Mouse (Mus musculus) forebrain, embryonic 15.5 days (tissue): ENCODE measurements around the gene AC124502.3. TPM values are rescaled to one million over a fixed set of nuclear protein-coding genes. Genes with fewer than 3 reads are reported as not detected.
A peak's percentile ranks its signal among the peaks of the same experiment; 100 is the strongest.

Source experiments
- ATAC-seq: fragments of 200-750 bp; cut with Nextera tagmentation; replicated peaks from 2 replicates; pipeline ENCODE4 v1.8.0; 2017; ENCODE audit warnings: mild to moderate bottlenecking, moderate TSS enrichment, moderate library complexity
- H3K27ac ChIP-seq: fragments of 300-500 bp; sonication (generic); replicated peaks from 2 replicates; pipeline ENCODE4 v1.5.1; 2015; ENCODE audit warnings: mild to moderate bottlenecking, inconsistent platforms
- H3K27me3 ChIP-seq: fragments of 300-500 bp; sonication (generic); 2 replicates; pipeline ENCODE4 v1.6.1; 2015; ENCODE audit warnings: inconsistent platforms
- H3K36me3 ChIP-seq: fragments of 300-500 bp; sonication (generic); 2 replicates; pipeline ENCODE4 v1.6.1; 2015; ENCODE audit warnings: mild to moderate bottlenecking, inconsistent platforms
- H3K4me1 ChIP-seq: fragments of 300-500 bp; sonication (generic); 2 replicates; pipeline ENCODE4 v1.6.1; 2015; ENCODE audit warnings: inconsistent platforms
- H3K4me2 ChIP-seq: fragments of 300-500 bp; sonication (generic); replicated peaks from 2 replicates; pipeline ENCODE4 v1.6.1; 2015; ENCODE audit warnings: mild to moderate bottlenecking, inconsistent platforms
- H3K4me3 ChIP-seq: fragments of 300-500 bp; sonication (generic); 2 replicates; pipeline ENCODE4 v1.5.1; 2015; ENCODE audit warnings: mild to moderate bottlenecking, inconsistent platforms
- H3K9ac ChIP-seq: fragments of 300-500 bp; sonication (generic); replicated peaks from 2 replicates; pipeline ENCODE4 v1.6.1; 2015; ENCODE audit warnings: mild to moderate bottlenecking, inconsistent platforms
- H3K9me3 ChIP-seq: fragments of 300-500 bp; sonication (generic); 2 replicates; pipeline ENCODE4 v1.6.1; 2016; ENCODE audit warnings: inconsistent platforms
- WGBS: fragments of 180-500 bp; shearing (Covaris S2); methylation state at CpG from one replicate; pipeline ENCODE4 v1.1.7; 2015; ENCODE audit warnings: mixed read lengths; 5-methylcytosine and 5-hydroxymethylcytosine counted together
- polyA plus RNA-seq: library from polyadenylated mRNA; unstranded; fragments of >200 nt; fragmentation: Nextera tagmentation; extraction: Ambion mirVana; gene quantifications from 2 replicates; pipeline ENCODE4 v1.2.1, GENCODE M21; 2015

AC124502.3 gene
- polyA plus RNA-seq, 1 experiment from 2014 or later = 4.0 TPM

- no peaks in the 10 kb centered on the region for H3K9me3 ChIP-seq
- ATAC-seq = no peak
- 66% methylated on average over 4 of the region's 4 CpGs for WGBS
Measured at GRCm38 (mm10) chr19:5004925-5005324, 33.8 kb upstream of the AC124502.3 start.

GRCm38 (mm10) chr19:5013138-5013537, 25.6 kb upstream of the AC124502.3 start:
- H3K4me3 ChIP-seq = no peak overlapping the region
- H3K9me3 ChIP-seq = no peaks in the 10 kb centered on the region
- H3K4me1 ChIP-seq = peaks cover 8% of the 10 kb centered on the region; the same call in 1 of the 2 replicates
- no peaks in the 10 kb centered on the region for H3K36me3 ChIP-seq
- no peak for ATAC-seq
- H3K27me3 ChIP-seq = no peaks in the 10 kb centered on the region
- H3K27ac ChIP-seq = no peak overlapping the region
- no peak overlapping the region for H3K9ac ChIP-seq
- no peak overlapping the region for H3K4me2 ChIP-seq
- 59% methylated on average over 8 of the region's 8 CpGs for WGBS

More at GRCm38 (mm10) chr19:5004925-5005324, 33.8 kb upstream of the AC124502.3 start:
- Histone ChIP-seq H3K36me3 (no peaks in the 10 kb centered on the region), H3K4me3 (no peak overlapping the region), H3K4me1 (peaks cover 11% of the 10 kb centered on the region), H3K27me3 (no peaks in the 10 kb centered on the region; the same call in 1 of the 2 replicates), H3K4me2 (no peak overlapping the region), H3K27ac (no peak overlapping the region), H3K9ac (no peak overlapping the region)

- Histone ChIP-seq H3K4me3 (no peak overlapping the region), H3K4me1 (peaks cover 8% of the 10 kb centered on the region; the same call in 1 of the 2 replicates), H3K9me3 (no peaks in the 10 kb centered on the region), H3K4me2 (no peak overlapping the region), H3K27me3 (no peaks in the 10 kb centered on the region), H3K27ac (no peak overlapping the region), H3K36me3 (no peaks in the 10 kb centered on the region), H3K9ac (no peak overlapping the region)
- no peak for ATAC-seq
- 14% methylated on average over 8 of the region's 8 CpGs for WGBS
Measured at GRCm38 (mm10) chr19:5014961-5015398, 23.7 kb upstream of the AC124502.3 start.

GRCm38 (mm10) chr19:5016221-5016742, 22.4 kb upstream of the AC124502.3 start:
- H3K27ac ChIP-seq = no peak overlapping the region
- H3K4me1 ChIP-seq = peaks cover 8% of the 10 kb centered on the region; the same call in 1 of the 2 replicates
- no peak for ATAC-seq
- 37% methylated on average over 10 of the region's 10 CpGs for WGBS
- H3K9ac ChIP-seq = no peak overlapping the region
- no peaks in the 10 kb centered on the region for H3K36me3 ChIP-seq
- H3K9me3 ChIP-seq = no peaks in the 10 kb centered on the region
- no peak overlapping the region for H3K4me2 ChIP-seq
- no peaks in the 10 kb centered on the region for H3K27me3 ChIP-seq
- H3K4me3 ChIP-seq = no peak overlapping the region

- H3K9ac ChIP-seq = no peak overlapping the region
- no peak overlapping the region for H3K27ac ChIP-seq
- no peaks in the 10 kb centered on the region for H3K27me3 ChIP-seq
- ATAC-seq = no peak; the same call in 1 of the 2 replicates
- no peaks in the 10 kb centered on the region for H3K36me3 ChIP-seq
- H3K4me3 ChIP-seq = no peak overlapping the region
- 22% methylated on average over 12 of the region's 12 CpGs for WGBS
- no peaks in the 10 kb centered on the region for H3K9me3 ChIP-seq
- peaks cover 8% of the 10 kb centered on the region; the same call in 1 of the 2 replicates for H3K4me1 ChIP-seq
- H3K4me2 ChIP-seq = no peak overlapping the region
Measured at GRCm38 (mm10) chr19:5016782-5017181, 21.9 kb upstream of the AC124502.3 start.

GRCm38 (mm10) chr19:5017611-5018010, 21.1 kb upstream of the AC124502.3 start:
- Histone ChIP-seq H3K4me2 (no peak overlapping the region), H3K36me3 (no peaks in the 10 kb centered on the region), H3K4me3 (no peak overlapping the region), H3K9me3 (no peaks in the 10 kb centered on the region), H3K27ac (no peak overlapping the region), H3K4me1 (peaks cover 8% of the 10 kb centered on the region; the same call in 1 of the 2 replicates), H3K27me3 (no peaks in the 10 kb centered on the region), H3K9ac (no peak overlapping the region)
- 90% methylated on average over 4 of the region's 4 CpGs for WGBS
- ATAC-seq = no peak

- Histone ChIP-seq H3K9me3 (no peaks in the 10 kb centered on the region), H3K36me3 (no peaks in the 10 kb centered on the region), H3K27ac (no peak overlapping the region), H3K4me3 (no peak overlapping the region), H3K27me3 (no peaks in the 10 kb centered on the region), H3K4me1 (peaks cover 13% of the 10 kb centered on the region; the same call in 1 of the 2 replicates), H3K9ac (no peak overlapping the region), H3K4me2 (no peak overlapping the region)
- 84% methylated on average over 3 of the region's 3 CpGs for WGBS
- ATAC-seq = no peak
Measured at GRCm38 (mm10) chr19:5018191-5018590, 20.5 kb upstream of the AC124502.3 start.

- H3K27me3 ChIP-seq = no peaks in the 10 kb centered on the region
- 89% methylated on average over 2 of the region's 2 CpGs for WGBS
- no peak overlapping the region for H3K4me2 ChIP-seq
- ATAC-seq = no peak
- H3K4me3 ChIP-seq = no peak overlapping the region
- H3K4me1 ChIP-seq = peaks cover 16% of the 10 kb centered on the region
- H3K27ac ChIP-seq = no peak overlapping the region
- H3K36me3 ChIP-seq = no peaks in the 10 kb centered on the region
- H3K9ac ChIP-seq = no peak overlapping the region
- no peaks in the 10 kb centered on the region for H3K9me3 ChIP-seq
Measured at GRCm38 (mm10) chr19:5021416-5021815, 17.3 kb upstream of the AC124502.3 start.

- peaks cover 13% of the 10 kb centered on the region for H3K4me1 ChIP-seq
- H3K4me2 ChIP-seq = peak within 1 kb of the TSS; percentile 79
- peak; percentile 94 for ATAC-seq
- no peaks in the 10 kb centered on the region for H3K27me3 ChIP-seq
- WGBS = under 1% methylated on average over 62 of the region's 62 CpGs
- H3K9me3 ChIP-seq = no peaks in the 10 kb centered on the region
- peak within 1 kb of the TSS; percentile 89 for H3K27ac ChIP-seq
- peak within 1 kb of the TSS; percentile 81 for H3K4me3 ChIP-seq
- H3K36me3 ChIP-seq = peaks cover 8% of the 10 kb centered on the region
- H3K9ac ChIP-seq = peak within 1 kb of the TSS; percentile 87
Measured at GRCm38 (mm10) chr19:5023621-5024479, 14.8 kb upstream of the AC124502.3 start, which contains the start of gene Slc29a2. Gene Slc29a2, plus strand, starts transcription at chr19:5023860.

- Histone ChIP-seq H3K4me1 (peaks cover 13% of the 10 kb centered on the region), H3K9me3 (no peaks in the 10 kb centered on the region), H3K9ac (no peak overlapping the region), H3K4me3 (no peak overlapping the region), H3K27me3 (no peaks in the 10 kb centered on the region), H3K36me3 (peaks cover 25% of the 10 kb centered on the region), H3K27ac (no peak overlapping the region), H3K4me2 (no peak overlapping the region)
- WGBS = 92% methylated on average over 8 of the region's 8 CpGs
- ATAC-seq = no peak
Measured at GRCm38 (mm10) chr19:5026111-5026510, 12.6 kb upstream of the AC124502.3 start.

GRCm38 (mm10) chr19:5032686-5033085, 6.0 kb upstream of the AC124502.3 start:
- ATAC-seq = no peak
- H3K9me3 ChIP-seq = no peaks in the 10 kb centered on the region
- no peaks in the 10 kb centered on the region for H3K27me3 ChIP-seq
- H3K4me1 ChIP-seq = peaks cover 3% of the 10 kb centered on the region
- no peak overlapping the region for H3K27ac ChIP-seq
- no peak overlapping the region for H3K4me3 ChIP-seq
- H3K9ac ChIP-seq = no peak overlapping the region
- WGBS = 82% methylated on average over 3 of the region's 3 CpGs
- H3K36me3 ChIP-seq = peaks cover 26% of the 10 kb centered on the region
- H3K4me2 ChIP-seq = no peak overlapping the region

- Histone ChIP-seq H3K9ac (no peak overlapping the region), H3K36me3 (peaks cover under 1% of the 10 kb centered on the region; the same call in 1 of the 2 replicates), H3K27me3 (no peaks in the 10 kb centered on the region), H3K9me3 (no peaks in the 10 kb centered on the region), H3K4me1 (peaks cover 28% of the 10 kb centered on the region), H3K4me3 (no peak overlapping the region), H3K4me2 (no peak overlapping the region), H3K27ac (no peak overlapping the region)
- no peak for ATAC-seq
- WGBS = 84% methylated on average over 4 of the region's 4 CpGs
Measured at GRCm38 (mm10) chr19:5036577-5036976, 2.1 kb upstream of the AC124502.3 start.
